Mouse (Mus musculus) neural tube, embryonic 14.5 days (tissue): Measurements from ENCODE around the gene Atg7. TPM values are rescaled to one million over a fixed set of nuclear protein-coding genes. Genes with fewer than 3 reads are reported as not detected.

Experiments used
- ATAC-seq: fragments of 200-750 bp; cut with Nextera tagmentation; 2 replicates; pipeline ENCODE4 v1.8.0; 2017; ENCODE audit warnings: low read depth, mild to moderate bottlenecking, moderate TSS enrichment, moderate library complexity
- H3K27ac ChIP-seq: fragments of 300-500 bp; sonication (generic); 2 replicates; pipeline ENCODE4 v1.5.1; 2014; ENCODE audit warnings: low read depth, mild to moderate bottlenecking, control low read depth, low read length, moderate library complexity, mixed read lengths
- H3K27me3 ChIP-seq: fragments of 300-500 bp; sonication (generic); 2 replicates; pipeline ENCODE4 v1.6.1; 2014; ENCODE audit warnings: low read length; ENCODE audit not compliant: control insufficient read depth, insufficient read depth
- H3K36me3 ChIP-seq: fragments of 300-500 bp; sonication (generic); 2 replicates; pipeline ENCODE4 v1.6.1; 2014; ENCODE audit warnings: low read length, mixed read lengths; ENCODE audit not compliant: control insufficient read depth, insufficient read depth
- H3K4me1 ChIP-seq: fragments of 300-500 bp; sonication (generic); 2 replicates; pipeline ENCODE4 v1.6.1; 2014; ENCODE audit warnings: low read length; ENCODE audit not compliant: control insufficient read depth, insufficient read depth
- H3K4me2 ChIP-seq: fragments of 300-500 bp; sonication (generic); 2 replicates; pipeline ENCODE4 v1.6.1; 2014; ENCODE audit warnings: mild to moderate bottlenecking, low read depth, low read length, control low read depth
- H3K4me3 ChIP-seq: fragments of 300-500 bp; sonication (generic); 2 replicates; pipeline ENCODE4 v1.5.1; 2014; ENCODE audit warnings: low read depth, low read length, control low read depth, mixed read lengths
- H3K9ac ChIP-seq: fragments of 300-500 bp; sonication (generic); replicated peaks from 2 replicates; pipeline ENCODE4 v1.6.1; 2014; ENCODE audit warnings: low read depth, mild to moderate bottlenecking, control low read depth, low read length, mixed read lengths
- H3K9me3 ChIP-seq: fragments of 300-500 bp; sonication (generic); 2 replicates; pipeline ENCODE4 v1.6.1; 2016; ENCODE audit warnings: low read length; ENCODE audit not compliant: control insufficient read depth
- WGBS: fragments of 180-500 bp; shearing (Covaris S2); extraction: QIAGEN DNeasy Blood & Tissue Kit; methylation state at CpG from one replicate; pipeline ENCODE4 v1.1.7; 2014; 5-methylcytosine and 5-hydroxymethylcytosine counted together
- polyA plus RNA-seq: library from polyadenylated mRNA; unstranded; fragments of >200 nt; fragmentation: Nextera tagmentation; extraction: Ambion mirVana; gene quantifications from 2 replicates; pipeline ENCODE4 v1.2.1, GENCODE M21; 2014

Gene Atg7
- polyA plus RNA-seq, 1 experiment from 2014 or later, result 15.7 TPM

GRCm38 (mm10) chr6:114656826-114657600 lies 14.1 kb downstream of the Atg7 start:
- no peaks in the 10 kb centered on the region for H3K27me3 ChIP-seq
- no peak overlapping the region for H3K4me2 ChIP-seq
- H3K27ac ChIP-seq, result no peak overlapping the region
- no peak overlapping the region for H3K9ac ChIP-seq
- H3K4me3 ChIP-seq, result no peak overlapping the region
- 89% methylated on average over 7 of the region's 7 CpGs for WGBS
- ATAC-seq, result no peak
- H3K9me3 ChIP-seq, result no peaks in the 10 kb centered on the region
- H3K36me3 ChIP-seq, result no peaks in the 10 kb centered on the region
- H3K4me1 ChIP-seq, result no peaks in the 10 kb centered on the region

GRCm38 (mm10) chr6:114657807-114658206 lies 14.9 kb downstream of the Atg7 start:
- H3K4me1 ChIP-seq, result no peaks in the 10 kb centered on the region
- ATAC-seq, result no peak
- H3K36me3 ChIP-seq, result no peaks in the 10 kb centered on the region
- no peak overlapping the region for H3K4me3 ChIP-seq
- no peak overlapping the region for H3K9ac ChIP-seq
- H3K27me3 ChIP-seq, result no peaks in the 10 kb centered on the region
- H3K4me2 ChIP-seq, result no peak overlapping the region
- no peaks in the 10 kb centered on the region for H3K9me3 ChIP-seq
- no peak overlapping the region for H3K27ac ChIP-seq
- WGBS, result 93% methylated on average over 4 of the region's 4 CpGs

GRCm38 (mm10) chr6:114659278-114659991 lies 16.5 kb downstream of the Atg7 start:
- ATAC-seq, result no peak
- WGBS, result 69% methylated on average over 4 of the region's 4 CpGs
- Histone ChIP-seq H3K9me3 (no peaks in the 10 kb centered on the region), H3K36me3 (no peaks in the 10 kb centered on the region), H3K4me2 (no peak overlapping the region), H3K27me3 (no peaks in the 10 kb centered on the region), H3K9ac (no peak overlapping the region), H3K27ac (no peak overlapping the region), H3K4me1 (no peaks in the 10 kb centered on the region), H3K4me3 (no peak overlapping the region)

DNA sequence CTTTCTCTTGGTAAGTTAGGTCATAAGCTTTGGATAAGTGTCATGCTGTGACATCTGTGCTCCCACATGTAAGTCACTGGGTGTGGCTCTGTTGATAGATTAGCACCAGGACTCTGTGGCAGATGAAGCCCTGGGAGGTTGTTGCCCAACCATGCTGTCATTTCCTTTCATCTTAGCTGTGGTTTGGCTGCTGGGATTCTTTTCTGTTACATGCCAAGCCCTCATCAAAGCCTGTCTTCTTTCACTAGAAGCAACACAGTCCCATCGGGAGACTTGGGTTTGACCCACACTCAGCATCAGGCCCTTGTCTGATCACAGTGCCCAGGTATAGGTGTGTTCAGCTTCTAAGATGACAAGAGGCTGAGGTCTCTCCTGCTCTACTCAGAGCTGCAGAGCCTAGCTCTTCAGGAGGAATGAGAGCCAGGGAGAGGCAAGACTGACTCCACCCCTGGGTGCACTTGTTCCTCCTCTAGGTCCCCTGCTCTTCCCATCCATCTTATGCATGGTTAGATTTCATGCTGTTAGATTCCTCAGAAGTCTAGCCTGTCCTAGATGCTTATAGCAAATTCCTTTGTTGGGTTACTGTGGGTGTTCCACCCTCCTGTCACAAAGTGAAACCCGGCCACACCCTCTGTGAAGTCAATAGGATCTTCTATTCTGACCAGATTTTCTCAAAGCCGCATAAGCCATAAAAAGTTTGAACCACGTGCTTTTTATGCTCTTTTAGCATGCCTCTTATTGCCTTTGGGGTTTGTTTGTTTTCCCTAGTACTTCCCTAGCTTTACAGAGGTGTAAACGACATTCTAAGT lies 17.3 kb downstream of the Atg7 start:
- 29% methylated on average over 5 of the region's 5 CpGs for WGBS
- no peaks in the 10 kb centered on the region for H3K9me3 ChIP-seq
- H3K9ac ChIP-seq, result no peak overlapping the region
- no peaks in the 10 kb centered on the region for H3K4me1 ChIP-seq
- H3K4me2 ChIP-seq, result no peak overlapping the region
- H3K27me3 ChIP-seq, result no peaks in the 10 kb centered on the region
- ATAC-seq, result no peak
- H3K4me3 ChIP-seq, result no peak overlapping the region
- H3K36me3 ChIP-seq, result no peaks in the 10 kb centered on the region
- H3K27ac ChIP-seq, result no peak overlapping the region

DNA sequence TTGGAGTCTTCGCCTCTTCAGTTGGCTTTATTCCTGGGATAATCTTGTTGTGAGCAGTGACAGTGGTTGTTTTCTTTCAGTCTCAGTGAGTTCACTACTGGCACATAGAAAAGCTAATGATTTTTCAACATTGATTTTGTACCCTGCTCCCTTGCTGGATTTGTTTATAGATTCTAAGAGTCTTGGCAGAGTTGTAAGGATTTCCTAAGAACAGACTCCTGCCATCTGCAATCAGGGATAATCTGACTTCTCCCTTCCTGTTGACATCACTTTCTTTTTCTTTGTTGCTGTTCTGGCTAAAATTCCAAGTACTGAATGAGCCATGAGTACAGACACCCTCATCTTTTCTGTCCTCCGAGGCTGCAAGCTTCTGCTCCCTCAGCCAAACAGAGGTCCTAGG lies 20.8 kb downstream of the Atg7 start:
- H3K27me3 ChIP-seq, result no peaks in the 10 kb centered on the region
- H3K9ac ChIP-seq, result no peak overlapping the region
- 92% methylated on average over 2 of the region's 2 CpGs for WGBS
- no peaks in the 10 kb centered on the region for H3K36me3 ChIP-seq
- H3K4me2 ChIP-seq, result no peak overlapping the region
- H3K27ac ChIP-seq, result no peak overlapping the region
- no peak overlapping the region for H3K4me3 ChIP-seq
- no peaks in the 10 kb centered on the region for H3K9me3 ChIP-seq
- H3K4me1 ChIP-seq, result no peaks in the 10 kb centered on the region
- ATAC-seq, result no peak

DNA sequence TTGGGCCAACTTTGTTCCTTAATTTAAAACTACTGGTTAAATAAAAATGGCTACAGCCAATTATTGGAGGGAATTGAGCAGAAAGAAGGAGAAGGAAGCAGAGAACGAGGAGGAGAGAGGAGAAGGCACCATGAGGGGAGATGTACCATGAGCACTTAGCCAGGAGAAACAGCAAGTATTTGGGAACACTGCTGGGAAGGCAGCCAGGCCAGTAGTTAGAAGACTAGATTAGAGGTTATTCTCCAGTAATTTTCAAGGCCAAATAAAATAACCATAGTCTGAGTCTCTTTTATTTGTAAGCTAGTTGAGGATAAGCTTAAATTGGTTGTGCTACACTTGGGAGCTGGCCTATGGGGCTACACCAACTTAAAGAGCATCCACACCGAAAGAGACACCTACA lies 21.8 kb downstream of the Atg7 start:
- Histone ChIP-seq H3K27me3 (no peaks in the 10 kb centered on the region), H3K4me1 (no peaks in the 10 kb centered on the region), H3K4me2 (no peak overlapping the region), H3K36me3 (no peaks in the 10 kb centered on the region), H3K9ac (no peak overlapping the region), H3K9me3 (no peaks in the 10 kb centered on the region), H3K27ac (no peak overlapping the region), H3K4me3 (no peak overlapping the region)
- no peak for ATAC-seq
- 82% methylated on average over 2 of the region's 2 CpGs for WGBS

DNA sequence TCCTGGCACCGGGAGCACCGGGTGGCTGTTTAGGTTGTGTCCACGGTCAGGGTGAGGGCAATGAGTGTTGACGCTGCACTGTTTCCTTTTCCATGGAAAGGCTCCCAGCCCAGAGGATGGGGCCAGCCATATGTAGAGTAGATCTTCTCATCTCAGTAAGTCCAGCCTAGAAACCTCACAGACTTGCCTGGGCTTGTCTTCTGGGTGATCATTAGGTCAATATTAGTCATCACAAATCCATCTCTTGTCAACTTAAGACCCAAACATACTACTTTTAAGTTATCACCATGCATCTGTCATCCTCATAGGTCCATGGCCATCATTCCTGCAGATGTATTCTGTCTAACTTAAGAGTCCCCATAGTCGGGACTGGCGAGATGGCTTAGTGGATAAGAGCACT lies 24.6 kb downstream of the Atg7 start:
- no peak overlapping the region for H3K4me2 ChIP-seq
- 94% methylated on average over 6 of the region's 6 CpGs for WGBS
- H3K9me3 ChIP-seq, result no peaks in the 10 kb centered on the region
- no peak overlapping the region for H3K27ac ChIP-seq
- H3K4me1 ChIP-seq, result no peaks in the 10 kb centered on the region
- H3K4me3 ChIP-seq, result no peak overlapping the region
- H3K9ac ChIP-seq, result no peak overlapping the region
- H3K36me3 ChIP-seq, result no peaks in the 10 kb centered on the region
- no peak for ATAC-seq
- H3K27me3 ChIP-seq, result no peaks in the 10 kb centered on the region

GRCm38 (mm10) chr6:114674771-114675170 lies 31.9 kb downstream of the Atg7 start:
- no peak overlapping the region for H3K27ac ChIP-seq

DNA sequence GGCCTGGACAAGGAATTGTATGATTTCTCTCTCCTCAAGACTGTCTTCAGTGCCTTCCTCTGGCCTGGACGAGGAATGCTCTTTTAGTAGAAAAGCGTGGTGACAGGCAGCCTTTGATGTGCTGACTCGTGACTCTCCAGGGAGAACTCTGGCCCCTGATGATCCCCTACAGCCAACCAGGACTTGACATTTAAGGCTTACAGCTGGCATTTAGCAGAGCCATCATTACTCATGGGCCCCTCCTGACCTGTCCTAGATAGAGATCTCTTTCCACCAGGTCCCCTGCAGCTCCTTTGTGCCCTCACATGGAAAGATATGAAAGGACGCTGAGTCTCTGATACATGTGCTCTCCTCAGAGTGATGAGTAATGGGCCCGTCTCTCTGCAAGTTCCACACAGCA lies 33.2 kb downstream of the Atg7 start:
- no peak overlapping the region for H3K27ac ChIP-seq
- no peak overlapping the region for H3K9ac ChIP-seq
- no peaks in the 10 kb centered on the region for H3K9me3 ChIP-seq
- H3K27me3 ChIP-seq, result no peaks in the 10 kb centered on the region
- H3K4me2 ChIP-seq, result no peak overlapping the region
- H3K4me1 ChIP-seq, result no peaks in the 10 kb centered on the region
- H3K4me3 ChIP-seq, result no peak overlapping the region
- no peak for ATAC-seq
- 0 out of 2 replicates have a peak, but pooled peaks cover 4% of the 10 kb centered on the region for H3K36me3 ChIP-seq
- 53% methylated on average over 5 of the region's 5 CpGs for WGBS

More at GRCm38 (mm10) chr6:114674771-114675170, 31.9 kb downstream of the Atg7 start:
- Histone ChIP-seq H3K4me3 (no peak overlapping the region), H3K27me3 (no peaks in the 10 kb centered on the region), H3K9me3 (no peaks in the 10 kb centered on the region), H3K36me3 (0 out of 2 replicates have a peak, but pooled peaks cover 1% of the 10 kb centered on the region), H3K9ac (no peak overlapping the region), H3K4me1 (no peaks in the 10 kb centered on the region), H3K4me2 (no peak overlapping the region)
- ATAC-seq, result no peak
